Mouse (Mus musculus) lung, adult 2 months (tissue): ENCODE measurements around the gene Olfr1369-ps1.

ENCODE experiments used
- CTCF ChIP-seq: fragments of 200-500 bp; IDR thresholded peaks from 2 replicates; pipeline ENCODE4 v1.5.1; 2011; ENCODE audit warnings: mild to moderate bottlenecking, low read length, control low read depth; ENCODE audit not compliant: insufficient read depth
- POLR2A ChIP-seq: fragments of 200-500 bp; IDR thresholded peaks from 2 replicates; pipeline ENCODE4 v1.6.1; 2011; ENCODE audit warnings: low read depth, mild to moderate bottlenecking, control low read depth, low read length, borderline replicate concordance; ENCODE audit errors: extremely low read depth

GRCm38 (mm10) chr13:21158785-21159474 lies 47.6 kb downstream of the Olfr1369-ps1 start:
- TF ChIP-seq CTCF (peak; percentile 75), POLR2A (no peak)
